Mouse (Mus musculus) MEL (cell line): ENCODE measurements around the gene Lrrc59. TPM values are rescaled to one million over a fixed set of nuclear protein-coding genes. Genes with fewer than 3 reads are reported as not detected.

Experiments
- DNase-seq: peaks from one replicate; pipeline ENCODE4 v3.0.0; 2011; ENCODE audit warnings: low read depth, low spot score
- H3K27ac ChIP-seq: 2 replicates; pipeline ENCODE4 v1.5.1; 2012; ENCODE audit warnings: low read depth, mild to moderate bottlenecking, control low read depth, low read length, moderate library complexity; ENCODE audit not compliant: control insufficient read depth
- H3K27me3 ChIP-seq, 2 experiments: fragments of 150-350 bp in 1 of 2; sonication (generic) in 1 of 2; 2 replicates each; pipeline ENCODE4 v1.6.1; 2012; ENCODE audit warnings: low read length in 2 of 2, mild to moderate bottlenecking in 2 of 2, improper control_type of control experiment in 1 of 2, moderate library complexity in 1 of 2; ENCODE audit not compliant: insufficient read depth in 2 of 2, control insufficient read depth in 1 of 2
- H3K36me3 ChIP-seq, 2 experiments: 2 replicates each; pipeline ENCODE4 v1.6.1; 2012 to 2014; ENCODE audit warnings: low read length in 2 of 2, improper control_type of control experiment in 1 of 2, inconsistent platforms in 1 of 2, mild to moderate bottlenecking in 1 of 2; ENCODE audit not compliant: insufficient read depth in 2 of 2, control insufficient read depth in 1 of 2
- H3K4me1 ChIP-seq, 2 experiments: fragments of 150-350 bp in 1 of 2; sonication (generic) in 1 of 2; 2 replicates each; pipeline ENCODE4 v1.6.1; 2012; ENCODE audit warnings: low read length in 2 of 2, improper control_type of control experiment in 1 of 2, mild to moderate bottlenecking in 1 of 2; ENCODE audit not compliant: insufficient read depth in 2 of 2, control insufficient read depth in 1 of 2
- H3K4me3 ChIP-seq, 2 experiments: fragments of 150-350 bp in 1 of 2; sonication (generic) in 1 of 2; 2 replicates each; pipeline ENCODE4 v1.5.1; 2012; ENCODE audit warnings: low read depth in 2 of 2, low read length in 2 of 2, mild to moderate bottlenecking in 2 of 2, moderate library complexity in 2 of 2, control low read depth in 1 of 2, improper control_type of control experiment in 1 of 2; ENCODE audit not compliant: control insufficient read depth in 1 of 2, insufficient read depth in 1 of 2
- H3K79me2 ChIP-seq: 2 replicates; pipeline ENCODE4 v1.6.1; 2012; ENCODE audit warnings: mild to moderate bottlenecking, low read length, moderate library complexity; ENCODE audit not compliant: control insufficient read depth, poor library complexity, insufficient read depth
- H3K9ac ChIP-seq: 2 replicates; pipeline ENCODE4 v1.6.1; 2012; ENCODE audit warnings: low read depth, mild to moderate bottlenecking, control low read depth, low read length, moderate library complexity; ENCODE audit not compliant: control insufficient read depth, poor library complexity, severe bottlenecking
- H3K9me3 ChIP-seq: fragments of 150-350 bp; sonication (generic); replicated peaks from 2 replicates; pipeline ENCODE4 v1.6.1; 2012; ENCODE audit warnings: mild to moderate bottlenecking, low read length, improper control_type of control experiment, moderate library complexity; ENCODE audit not compliant: insufficient read depth
- BHLHE40 ChIP-seq: IDR thresholded peaks from 2 replicates; pipeline ENCODE4 v1.6.1; 2012; ENCODE audit warnings: low read depth, mild to moderate bottlenecking, inconsistent platforms, low read length, improper control_type of control experiment, borderline replicate concordance
- CHD1 ChIP-seq: IDR thresholded peaks from 2 replicates; pipeline ENCODE4 v1.6.1; 2012; ENCODE audit warnings: low read depth, mild to moderate bottlenecking, inconsistent platforms, low read length, improper control_type of control experiment
- CHD2 ChIP-seq: IDR thresholded peaks from 2 replicates; pipeline ENCODE4 v1.6.1; 2011; ENCODE audit warnings: low read length, improper control_type of control experiment
- CTCF ChIP-seq, 3 experiments: IDR thresholded peaks in 2 of 3; conservative IDR thresholded peaks in 1 of 3; 2 replicates each; pipeline ENCODE4 v1.5.1; 2011 to 2012; ENCODE audit warnings: low read length in 3 of 3, low read depth in 2 of 3, mild to moderate bottlenecking in 2 of 3, improper control_type of control experiment in 1 of 3, inconsistent platforms in 1 of 3, mixed read lengths in 1 of 3, moderate library complexity in 1 of 3; ENCODE audit not compliant: control insufficient read depth in 1 of 3, insufficient read depth in 1 of 3, poor library complexity in 1 of 3, severe bottlenecking in 1 of 3
- E2F4 ChIP-seq: IDR thresholded peaks from 2 replicates; pipeline ENCODE4 v1.6.1; 2011; ENCODE audit warnings: low read depth, low read length, improper control_type of control experiment, borderline replicate concordance
- ELF1 ChIP-seq: IDR thresholded peaks from 2 replicates; pipeline ENCODE4 v1.6.1; 2014; ENCODE audit warnings: low read depth, mild to moderate bottlenecking, inconsistent platforms, low read length, improper control_type of control experiment, moderate library complexity
- EP300 ChIP-seq, 2 experiments: IDR thresholded peaks; 2 replicates each; pipeline ENCODE4 v1.6.1; 2011; ENCODE audit warnings: improper control_type of control experiment in 2 of 2, low read length in 2 of 2, low read depth in 1 of 2, mild to moderate bottlenecking in 1 of 2
- GABPA ChIP-seq: IDR thresholded peaks from 2 replicates; pipeline ENCODE4 v1.6.1; 2012; ENCODE audit warnings: low read depth, mild to moderate bottlenecking, inconsistent platforms, low read length, improper control_type of control experiment, moderate library complexity
- MAZ ChIP-seq: IDR thresholded peaks from 2 replicates; pipeline ENCODE4 v1.6.1; 2012; ENCODE audit warnings: low read depth, mild to moderate bottlenecking, inconsistent platforms, low read length, improper control_type of control experiment
- POLR2AphosphoS2 ChIP-seq: IDR thresholded peaks from 2 replicates; pipeline ENCODE4 v1.6.1; 2011; ENCODE audit warnings: low read length, improper control_type of control experiment
- RCOR1 ChIP-seq: IDR thresholded peaks from 2 replicates; pipeline ENCODE4 v1.6.1; 2012; ENCODE audit warnings: low read depth, mild to moderate bottlenecking, inconsistent platforms, low read length, improper control_type of control experiment
- UBTF ChIP-seq: IDR thresholded peaks from 2 replicates; pipeline ENCODE4 v1.6.1; 2012; ENCODE audit warnings: low read depth, mild to moderate bottlenecking, inconsistent platforms, low read length, improper control_type of control experiment, moderate library complexity, borderline replicate concordance; ENCODE audit not compliant: insufficient read depth
- USF1 ChIP-seq: IDR thresholded peaks from 2 replicates; pipeline ENCODE4 v1.6.1; 2014; ENCODE audit warnings: low read depth, mild to moderate bottlenecking, inconsistent platforms, low read length, improper control_type of control experiment, moderate library complexity
- ZNF384 ChIP-seq: IDR thresholded peaks from 2 replicates; pipeline ENCODE4 v1.6.1; 2012; ENCODE audit warnings: low read depth, mild to moderate bottlenecking, inconsistent platforms, low read length, improper control_type of control experiment
- polyA plus RNA-seq, 2 experiments: library from polyadenylated mRNA; stranded (reverse) in 1 of 2; unstranded in 1 of 2; fragments of >175 nt in 1 of 2; fragments of >200 nt in 1 of 2; gene quantifications; 2 replicates each; pipeline versions ENCODE4 v1.2.1 to v1.2.4; 2012; ENCODE audit warnings: low replicate concordance in 2 of 2, low read depth in 1 of 2; ENCODE audit not compliant: insufficient read length in 2 of 2, insufficient read depth in 1 of 2, missing spikeins in 1 of 2
- total RNA-seq: library from RNA; depleted of rRNA; stranded (reverse); fragments of 300-350 nt; gene quantifications from 2 replicates; pipeline ENCODE4 v1.2.3, GENCODE M21; 2012

Lrrc59 gene
- total and polyA plus RNA-seq, 3 experiments, result 464 to 633 (median 486) TPM

DNA sequence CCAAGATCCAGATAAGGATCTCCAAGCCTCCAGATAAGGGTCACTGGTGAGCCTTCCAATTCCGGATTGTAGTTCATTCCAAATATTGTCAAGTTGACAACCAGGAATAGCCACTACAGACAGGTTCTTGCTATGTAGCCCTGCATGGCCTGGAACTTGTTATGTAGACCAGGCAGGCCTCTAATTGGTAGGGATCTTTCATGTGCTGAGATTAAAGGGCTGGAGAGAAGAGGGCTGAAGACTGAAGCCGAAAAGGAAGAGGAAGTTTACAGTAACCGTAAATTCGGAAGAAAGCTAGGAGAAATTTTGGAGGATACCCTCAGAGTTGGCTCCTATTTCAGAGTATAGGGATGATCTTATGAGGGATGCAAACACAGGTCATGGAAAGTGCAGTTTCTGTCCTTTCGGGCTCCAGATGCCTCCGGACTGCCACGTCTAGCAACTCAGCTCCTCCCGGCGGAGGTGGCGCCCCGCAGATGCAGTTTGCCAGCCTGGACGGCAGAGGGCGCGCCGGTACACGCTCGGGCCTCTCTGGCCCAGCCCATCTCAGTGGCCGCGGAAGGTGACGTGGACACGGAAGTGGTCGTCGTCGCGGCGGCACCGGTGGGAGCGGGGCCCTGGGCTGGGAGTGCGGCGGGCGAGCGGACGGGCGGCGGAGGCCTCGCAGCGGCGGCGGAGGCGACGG is at the start of gene Lrrc59 (continued):
- TF ChIP-seq RCOR1 (no peak), CHD2 (no peak), EP300 (IDR thresholded peaks at IDR 0.05; ENCODE audit: low read depth in 1 of 2, low read length in 2 of 2) (peak in 1 of 2 experiments; percentile 27; a peak in 2 of 4 replicates), E2F4 (no peak)
- TF ChIP-seq, all 39 proteins: peak for 20

DNA sequence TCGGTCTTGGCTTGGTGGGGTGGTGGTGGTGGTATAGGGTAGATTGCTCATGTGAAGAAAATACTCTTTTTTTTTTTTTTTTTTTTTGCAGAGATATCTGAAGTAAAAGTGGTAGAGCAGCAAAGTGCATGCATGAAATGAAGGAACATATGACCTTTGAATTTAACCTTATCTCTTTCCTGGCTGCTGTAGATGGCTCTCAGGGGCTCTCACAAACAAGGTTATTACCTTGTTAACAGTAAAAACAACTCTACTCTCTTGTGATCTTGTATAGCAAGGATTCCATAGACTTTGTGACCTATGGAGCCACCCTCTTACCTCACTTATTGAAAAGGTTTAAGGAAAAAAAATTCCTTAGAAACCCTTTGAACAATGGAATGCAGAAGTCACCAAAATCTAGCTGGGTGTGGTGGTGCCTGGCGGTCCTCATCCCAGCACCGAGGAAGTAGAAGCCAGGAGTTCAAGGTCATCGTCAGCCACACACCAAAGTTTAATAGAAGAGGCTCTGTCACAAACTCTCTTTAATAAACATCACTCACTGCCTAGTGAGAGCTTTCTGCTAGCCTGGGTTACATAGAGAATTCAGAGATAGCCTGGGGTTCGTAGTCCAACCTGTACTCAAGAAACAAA is 49.3 kb upstream of the Lrrc59 start:
- DNase-seq, result no peak
- Histone ChIP-seq H3K27me3 (no peaks in the 10 kb centered on the region), H3K4me3 (no peak overlapping the region), H3K9ac (no peak overlapping the region), H3K9me3 (no peaks in the 10 kb centered on the region), H3K4me1 (0 out of 4 replicates have a peak, but pooled peaks cover 0 to 3% of the 10 kb centered on the region in 2 experiments), H3K79me2 (no peaks in the 10 kb centered on the region), H3K36me3 (no peaks in the 10 kb centered on the region), H3K27ac (no peak overlapping the region)
- no peak for TF ChIP-seq POLR2AphosphoS2
- TF ChIP-seq MAZ, result no peak

DNA sequence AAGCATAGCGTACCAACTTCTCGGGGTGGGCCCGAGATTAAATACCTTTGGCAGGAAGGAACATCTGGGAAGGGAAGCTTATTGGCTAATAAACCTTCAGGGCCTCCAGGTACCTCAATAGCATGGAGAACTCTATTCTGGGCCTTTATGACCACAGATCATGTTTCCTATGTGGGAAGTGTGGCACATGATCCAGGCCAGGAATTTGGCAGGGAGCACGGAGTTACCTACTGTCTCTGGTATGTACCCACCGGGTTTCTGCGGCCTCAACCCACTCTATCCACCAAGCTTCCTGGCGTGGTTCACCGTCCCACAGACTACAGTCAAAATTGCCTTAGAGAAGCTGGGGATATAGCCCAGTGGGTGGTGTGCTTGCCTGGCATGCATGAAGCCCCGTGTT is 44.5 kb upstream of the Lrrc59 start:
- Histone ChIP-seq H3K27me3 (no peaks in the 10 kb centered on the region), H3K4me1 (0 out of 4 replicates have a peak, but pooled peaks cover 0 to 3% of the 10 kb centered on the region in 2 experiments), H3K4me3 (no peak overlapping the region), H3K27ac (no peak overlapping the region), H3K9me3 (no peaks in the 10 kb centered on the region), H3K79me2 (no peaks in the 10 kb centered on the region)
- no peak for DNase-seq
- TF ChIP-seq CHD1, result no peak
- TF ChIP-seq ELF1, result no peak
- TF ChIP-seq USF1, result no peak
- TF ChIP-seq CHD2, result no peak
- no peak for TF ChIP-seq ZNF384
- no peak for TF ChIP-seq CTCF (IDR thresholded peaks at IDR 0.05 in 2 of 3, conservative IDR thresholded peaks at IDR 0.05 in 1 of 3; ENCODE audit: control insufficient read depth in 1 of 3, insufficient read depth in 1 of 3, low read depth in 2 of 3, low read length in 3 of 3, poor library complexity in 1 of 3, severe bottlenecking in 1 of 3)
- TF ChIP-seq POLR2AphosphoS2, result no peak
- no peak for TF ChIP-seq MAZ
- no peak for TF ChIP-seq GABPA
- no peak for TF ChIP-seq BHLHE40
- TF ChIP-seq UBTF, result no peak
- TF ChIP-seq, all 39 proteins: peak for 0
- Histone ChIP-seq H3K9ac (no peak overlapping the region), H3K36me3 (no peaks in the 10 kb centered on the region)
